Mouse (Mus musculus): ENCODE data around the gene Ncor2. TPM values are rescaled to one million over a fixed set of nuclear protein-coding genes. Genes with fewer than 3 reads are reported as not detected.

Ncor2 gene
- polyA plus RNA-seq, 1 experiment from 2014 or later, result 23.3 TPM

DNA sequence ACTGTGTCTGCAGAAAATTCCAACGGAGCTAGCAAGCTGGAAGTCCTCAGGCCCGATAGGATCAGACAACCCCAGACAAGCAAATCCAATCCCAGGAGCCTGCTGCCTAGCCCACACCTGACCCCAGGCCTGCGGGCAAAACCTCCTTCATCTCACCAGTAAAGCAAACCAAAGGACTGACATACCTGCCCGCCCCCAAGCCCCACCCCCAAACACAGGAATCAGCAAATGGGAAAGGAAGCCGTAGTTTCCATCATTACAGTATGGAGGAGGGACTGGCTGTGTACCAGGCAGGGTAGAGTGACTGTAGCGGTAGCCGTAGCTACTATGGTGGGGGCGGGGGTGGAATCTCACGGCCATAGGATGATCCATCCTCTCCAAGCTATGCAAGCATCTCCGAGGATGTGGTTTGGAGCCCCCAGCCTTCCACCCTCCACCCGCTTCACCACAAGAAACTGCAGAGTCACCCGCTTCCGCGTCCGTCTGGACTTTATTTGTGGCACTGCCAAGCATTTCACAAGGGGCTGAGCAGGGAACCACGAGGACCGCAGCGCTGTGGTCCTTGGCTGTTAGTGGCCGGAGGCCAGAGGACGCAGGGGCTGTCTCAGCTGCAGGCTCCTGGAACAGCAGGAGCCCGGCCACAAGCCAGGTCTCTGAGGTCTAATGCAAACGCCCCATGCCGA is 4.4 kb upstream of the Ncor2 start:
- no peaks in the 10 kb centered on the region for H3K27me3 ChIP-seq (replicated peaks; ENCODE audit: control insufficient read depth, insufficient read depth, low read length)
- no peak for ATAC-seq
- H3K4me3 ChIP-seq (ENCODE audit: low read length), result no peak overlapping the region; the same call in 1 of the 2 replicates
- peak overlapping the region; percentile 39 for H3K4me2 ChIP-seq (ENCODE audit: low read length)
- 18% methylated on average over 23 of the region's 23 CpGs for WGBS
- H3K27ac ChIP-seq (ENCODE audit: low read depth, low read length), result no peak overlapping the region
- H3K9me3 ChIP-seq (ENCODE audit: control insufficient read depth, low read length), result no peaks in the 10 kb centered on the region
- peak overlapping the region; percentile 25 for H3K9ac ChIP-seq (ENCODE audit: low read depth, low read length)
- peaks cover 14% of the 10 kb centered on the region for H3K4me1 ChIP-seq (ENCODE audit: control insufficient read depth, insufficient read depth, low read depth, low read length)
- H3K36me3 ChIP-seq (ENCODE audit: control insufficient read depth, insufficient read depth, low read length), result no peaks in the 10 kb centered on the region

DNA sequence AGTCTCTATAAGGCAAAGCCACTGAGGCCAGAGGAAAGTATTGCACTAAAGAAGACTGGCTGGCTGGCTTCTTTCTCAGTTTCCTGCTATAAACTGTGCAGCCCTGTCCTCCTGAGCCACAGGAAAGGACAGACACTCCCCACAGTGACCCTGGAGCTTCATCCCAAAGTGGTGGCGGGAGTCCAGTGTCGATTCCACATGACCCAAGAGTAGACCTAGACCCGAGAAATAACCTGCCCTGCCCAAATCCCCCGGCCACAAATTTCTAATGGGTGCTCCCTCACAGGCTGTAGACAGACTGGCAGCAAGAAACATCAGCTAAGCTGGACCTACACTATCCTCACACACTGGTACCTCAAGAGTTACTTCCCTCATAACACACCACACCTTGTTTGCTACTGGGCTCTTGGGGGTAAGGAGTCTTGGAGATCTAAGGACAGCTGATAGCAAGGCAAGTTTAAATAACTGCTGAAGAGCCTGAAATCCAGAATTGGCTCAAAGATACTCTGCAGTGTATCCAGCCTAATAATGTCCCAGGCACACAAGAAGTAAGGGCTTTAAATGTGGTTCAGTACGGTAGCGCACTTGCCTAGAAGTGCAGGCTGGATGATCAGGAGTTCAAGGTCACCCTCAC is 1.7 kb upstream of the Ncor2 start:
- Histone ChIP-seq H3K4me2 (ENCODE audit: low read length) (no peak overlapping the region), H3K9ac (ENCODE audit: low read depth, low read length) (no peak overlapping the region; the same call in 1 of the 2 replicates), H3K27me3 (replicated peaks; ENCODE audit: control insufficient read depth, insufficient read depth, low read length) (no peaks in the 10 kb centered on the region), H3K36me3 (ENCODE audit: control insufficient read depth, insufficient read depth, low read length) (no peaks in the 10 kb centered on the region), H3K4me1 (ENCODE audit: control insufficient read depth, insufficient read depth, low read depth, low read length) (peaks cover 30% of the 10 kb centered on the region), H3K4me3 (ENCODE audit: low read length) (no peak overlapping the region), H3K27ac (ENCODE audit: low read depth, low read length) (no peak overlapping the region), H3K9me3 (ENCODE audit: control insufficient read depth, low read length) (no peaks in the 10 kb centered on the region)
- no peak for ATAC-seq
- 86% methylated on average over 6 of the region's 6 CpGs for WGBS

- ATAC-seq, result peak; percentile 34
- peak overlapping the region; percentile 88 for H3K4me3 ChIP-seq (ENCODE audit: low read length)
Observed at GRCm38 (mm10) chr5:125179735-125180629, 963 bp upstream of the Ncor2 start.

DNA sequence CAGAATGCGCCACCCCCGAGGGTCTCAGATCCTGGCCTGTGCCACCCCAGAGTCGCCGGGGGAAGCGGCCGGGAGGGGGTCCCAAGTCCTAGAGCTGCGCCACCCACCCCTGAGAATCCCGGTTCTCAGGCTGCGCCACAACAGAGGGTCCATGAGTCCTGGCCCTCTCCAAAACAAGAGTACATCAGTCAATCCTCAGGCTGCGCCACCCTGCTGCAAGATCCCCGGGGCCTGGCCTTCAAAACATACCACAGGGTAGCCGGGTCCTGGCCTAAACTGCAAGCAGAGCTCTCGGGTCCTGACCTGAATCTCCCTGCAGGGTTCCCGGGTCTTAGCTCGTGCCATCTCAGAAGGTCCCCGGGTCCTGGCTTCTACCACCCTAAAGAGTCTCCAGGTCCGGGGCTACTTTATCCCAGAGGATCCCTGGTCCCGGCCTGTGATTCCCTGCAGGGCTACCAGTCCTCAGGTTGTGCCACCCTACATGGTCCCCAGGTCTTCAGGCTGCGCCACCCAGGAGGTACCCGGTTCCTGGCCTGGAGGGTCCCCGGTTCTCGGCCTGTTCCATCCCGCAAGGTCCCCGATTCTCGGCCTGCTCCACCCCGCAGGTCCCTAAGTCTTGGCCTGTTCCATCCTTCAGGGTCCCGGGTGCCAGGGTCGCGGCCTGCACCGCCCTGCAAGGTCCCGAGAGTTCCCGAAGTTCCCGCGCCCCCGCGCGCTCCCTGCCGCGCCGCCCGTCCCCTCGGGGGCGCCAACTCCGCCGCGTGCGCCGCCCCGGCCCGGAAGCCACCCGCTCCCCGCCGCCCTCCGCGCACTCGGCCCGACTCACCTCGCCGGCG is 630 bp downstream of the Ncor2 start:
- Histone ChIP-seq H3K4me1 (ENCODE audit: control insufficient read depth, insufficient read depth, low read depth, low read length) (peaks cover 46% of the 10 kb centered on the region), H3K27ac (ENCODE audit: low read depth, low read length) (peak overlapping the region; percentile 89), H3K4me2 (ENCODE audit: low read length) (peak overlapping the region; percentile 82), H3K36me3 (ENCODE audit: control insufficient read depth, insufficient read depth, low read length) (no peaks in the 10 kb centered on the region), H3K9me3 (ENCODE audit: control insufficient read depth, low read length) (no peaks in the 10 kb centered on the region), H3K4me3 (ENCODE audit: low read length) (peak overlapping the region; percentile 88), H3K27me3 (replicated peaks; ENCODE audit: control insufficient read depth, insufficient read depth, low read length) (no peaks in the 10 kb centered on the region), H3K9ac (ENCODE audit: low read depth, low read length) (peak overlapping the region; percentile 93)
- under 1% methylated on average over 60 of the region's 60 CpGs for WGBS
- peak; percentile 19 for ATAC-seq

More at GRCm38 (mm10) chr5:125179735-125180629, 963 bp upstream of the Ncor2 start:
- no peaks in the 10 kb centered on the region for H3K9me3 ChIP-seq (ENCODE audit: control insufficient read depth, low read length)
- H3K27ac ChIP-seq (ENCODE audit: low read depth, low read length), result peak overlapping the region; percentile 92
- H3K27me3 ChIP-seq (replicated peaks; ENCODE audit: control insufficient read depth, insufficient read depth, low read length), result no peaks in the 10 kb centered on the region
- H3K36me3 ChIP-seq (ENCODE audit: control insufficient read depth, insufficient read depth, low read length), result no peaks in the 10 kb centered on the region
- H3K4me1 ChIP-seq (ENCODE audit: control insufficient read depth, insufficient read depth, low read depth, low read length), result peaks cover 38% of the 10 kb centered on the region
- peak overlapping the region; percentile 82 for H3K4me2 ChIP-seq (ENCODE audit: low read length)
- H3K9ac ChIP-seq (ENCODE audit: low read depth, low read length), result peak overlapping the region; percentile 76
- 2% methylated on average over 22 of the region's 25 CpGs for WGBS

GRCm38 (mm10) chr5:125177481-125178134 is 1.4 kb downstream of the Ncor2 start:
- Histone ChIP-seq H3K27ac (ENCODE audit: low read depth, low read length) (peak overlapping the region; percentile 89), H3K4me3 (ENCODE audit: low read length) (peak overlapping the region; percentile 88), H3K9me3 (ENCODE audit: control insufficient read depth, low read length) (no peaks in the 10 kb centered on the region), H3K9ac (ENCODE audit: low read depth, low read length) (peak overlapping the region; percentile 93), H3K27me3 (replicated peaks; ENCODE audit: control insufficient read depth, insufficient read depth, low read length) (no peaks in the 10 kb centered on the region), H3K4me1 (ENCODE audit: control insufficient read depth, insufficient read depth, low read depth, low read length) (peaks cover 53% of the 10 kb centered on the region), H3K4me2 (ENCODE audit: low read length) (peak overlapping the region; percentile 82), H3K36me3 (ENCODE audit: control insufficient read depth, insufficient read depth, low read length) (no peaks in the 10 kb centered on the region)
- under 1% methylated on average over 42 of the region's 44 CpGs for WGBS
- ATAC-seq, result peak; percentile 31

DNA sequence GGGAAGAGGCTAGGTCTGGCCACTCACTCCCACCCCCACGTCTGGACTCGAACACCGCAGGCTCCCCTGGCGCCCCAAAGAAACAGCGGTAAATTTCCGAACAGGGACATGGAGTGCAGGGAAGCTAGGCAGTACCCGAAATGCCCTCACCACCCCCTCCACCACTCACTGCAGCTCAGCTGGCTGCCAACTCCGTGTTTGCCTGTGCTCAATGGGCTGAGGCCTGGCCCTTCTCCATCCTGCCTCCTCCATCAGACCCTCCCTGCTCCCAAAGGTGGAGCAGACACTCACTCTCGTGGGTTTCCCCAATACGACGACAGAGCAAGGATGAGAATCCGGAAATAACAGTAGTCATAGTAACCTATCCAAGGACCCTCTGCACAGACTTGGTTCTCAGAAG is 2.2 kb downstream of the Ncor2 start:
- H3K9me3 ChIP-seq (ENCODE audit: control insufficient read depth, low read length), result no peaks in the 10 kb centered on the region
- no peaks in the 10 kb centered on the region for H3K36me3 ChIP-seq (ENCODE audit: control insufficient read depth, insufficient read depth, low read length)
- peak overlapping the region; percentile 89 for H3K27ac ChIP-seq (ENCODE audit: low read depth, low read length)
- peak overlapping the region; percentile 93 for H3K9ac ChIP-seq (ENCODE audit: low read depth, low read length)
- peak overlapping the region; percentile 82 for H3K4me2 ChIP-seq (ENCODE audit: low read length)
- WGBS, result 7% methylated on average over 12 of the region's 12 CpGs
- ATAC-seq, result peak; percentile 13; the same call in 1 of the 2 replicates
- H3K27me3 ChIP-seq (replicated peaks; ENCODE audit: control insufficient read depth, insufficient read depth, low read length), result no peaks in the 10 kb centered on the region
- peak overlapping the region; percentile 88 for H3K4me3 ChIP-seq (ENCODE audit: low read length)
- H3K4me1 ChIP-seq (ENCODE audit: control insufficient read depth, insufficient read depth, low read depth, low read length), result peaks cover 60% of the 10 kb centered on the region

DNA sequence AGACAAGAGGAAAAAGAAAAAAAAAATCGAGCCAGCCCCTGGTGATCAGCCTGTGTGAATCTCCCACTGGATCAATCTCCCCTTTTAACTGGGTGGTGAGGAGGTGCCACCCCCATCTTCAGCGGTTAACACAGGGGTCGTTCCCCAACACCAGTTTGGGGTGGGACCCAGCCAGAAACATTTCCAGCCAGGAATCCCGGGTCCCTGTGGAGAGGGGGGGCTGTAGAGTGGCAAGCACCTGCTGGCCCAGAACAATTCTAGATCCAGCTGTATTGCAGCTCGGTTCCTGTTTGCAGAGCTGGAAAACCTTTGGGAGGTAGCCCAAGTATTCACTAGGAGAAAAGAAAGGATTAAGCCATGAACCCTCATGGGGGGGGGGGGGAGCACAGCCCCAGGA is 2.7 kb downstream of the Ncor2 start:
- Histone ChIP-seq H3K36me3 (ENCODE audit: control insufficient read depth, insufficient read depth, low read length) (no peaks in the 10 kb centered on the region), H3K9ac (ENCODE audit: low read depth, low read length) (peak overlapping the region; percentile 93), H3K4me1 (ENCODE audit: control insufficient read depth, insufficient read depth, low read depth, low read length) (peaks cover 65% of the 10 kb centered on the region), H3K27ac (ENCODE audit: low read depth, low read length) (peak overlapping the region; percentile 89), H3K27me3 (replicated peaks; ENCODE audit: control insufficient read depth, insufficient read depth, low read length) (no peaks in the 10 kb centered on the region), H3K4me3 (ENCODE audit: low read length) (peak overlapping the region; percentile 88), H3K4me2 (ENCODE audit: low read length) (peak overlapping the region; percentile 82), H3K9me3 (ENCODE audit: control insufficient read depth, low read length) (no peaks in the 10 kb centered on the region)
- ATAC-seq, result no peak
- 13% methylated on average over 5 of the region's 5 CpGs for WGBS

- Histone ChIP-seq H3K9me3 (ENCODE audit: control insufficient read depth, low read length) (no peaks in the 10 kb centered on the region), H3K4me3 (ENCODE audit: low read length) (peak overlapping the region; percentile 88), H3K27ac (ENCODE audit: low read depth, low read length) (peak overlapping the region; percentile 89), H3K27me3 (replicated peaks; ENCODE audit: control insufficient read depth, insufficient read depth, low read length) (no peaks in the 10 kb centered on the region), H3K4me2 (ENCODE audit: low read length) (peak overlapping the region; percentile 82), H3K36me3 (ENCODE audit: control insufficient read depth, insufficient read depth, low read length) (no peaks in the 10 kb centered on the region), H3K9ac (ENCODE audit: low read depth, low read length) (peak overlapping the region; percentile 93), H3K4me1 (ENCODE audit: control insufficient read depth, insufficient read depth, low read depth, low read length) (peaks cover 71% of the 10 kb centered on the region)
- WGBS, result 41% methylated on average over 9 of the region's 9 CpGs
- ATAC-seq, result no peak
Observed at GRCm38 (mm10) chr5:125175673-125176369, 3.2 kb downstream of the Ncor2 start.

All from hindbrain, embryonic 16.5 days (tissue).